Mouse (Mus musculus) embryonic facial prominence, embryonic 14.5 days (tissue): Measurements from ENCODE around the gene Lmna. TPM values are rescaled to one million over a fixed set of nuclear protein-coding genes. Genes with fewer than 3 reads are reported as not detected.

Source experiments
- ATAC-seq: fragments of 200-750 bp; cut with Nextera tagmentation; 2 replicates; pipeline ENCODE4 v1.8.0; 2017; ENCODE audit warnings: low read depth, moderate number of reproducible peaks, moderate TSS enrichment
- DNase-seq: peaks from one replicate; pipeline ENCODE4 v3.0.0-alpha.2; 2015; ENCODE audit warnings: low spot score
- H3K27ac ChIP-seq: fragments of 300-500 bp; sonication (generic); replicated peaks from 2 replicates; pipeline ENCODE4 v1.5.1; 2014; ENCODE audit warnings: low read depth, mild to moderate bottlenecking, low read length, moderate library complexity
- H3K27me3 ChIP-seq: fragments of 300-500 bp; sonication (generic); replicated peaks from 2 replicates; pipeline ENCODE4 v1.6.1; 2014; ENCODE audit warnings: low read length; ENCODE audit not compliant: control insufficient read depth, insufficient read depth
- H3K36me3 ChIP-seq: fragments of 300-500 bp; sonication (generic); 2 replicates; pipeline ENCODE4 v1.6.1; 2014; ENCODE audit warnings: low read length, mixed read lengths; ENCODE audit not compliant: control insufficient read depth, insufficient read depth
- H3K4me1 ChIP-seq: fragments of 300-500 bp; sonication (generic); 2 replicates; pipeline ENCODE4 v1.6.1; 2014; ENCODE audit warnings: antibody characterized with exemption, low read length; ENCODE audit not compliant: control insufficient read depth, insufficient read depth
- H3K4me2 ChIP-seq: fragments of 300-500 bp; sonication (generic); 2 replicates; pipeline ENCODE4 v1.6.1; 2014; ENCODE audit warnings: low read depth, mild to moderate bottlenecking, low read length, moderate library complexity, mixed read lengths
- H3K4me3 ChIP-seq: fragments of 300-500 bp; sonication (generic); 2 replicates; pipeline ENCODE4 v1.5.1; 2014; ENCODE audit warnings: low read depth, mild to moderate bottlenecking, low read length
- H3K9ac ChIP-seq: fragments of 300-500 bp; sonication (generic); 2 replicates; pipeline ENCODE4 v1.6.1; 2014; ENCODE audit warnings: low read depth, mild to moderate bottlenecking, low read length, moderate library complexity, mixed read lengths
- H3K9me3 ChIP-seq: fragments of 300-500 bp; sonication (generic); 2 replicates; pipeline ENCODE4 v1.6.1; 2016; ENCODE audit warnings: low read length; ENCODE audit not compliant: control insufficient read depth
- WGBS: fragments of 180-500 bp; shearing (Covaris S2); extraction: QIAGEN DNeasy Blood & Tissue Kit; methylation state at CpG from one replicate; pipeline ENCODE4 v1.1.7; 2014; 5-methylcytosine and 5-hydroxymethylcytosine counted together
- polyA plus RNA-seq: library from polyadenylated mRNA; unstranded; fragments of >200 nt; fragmentation: Nextera tagmentation; extraction: Ambion mirVana; gene quantifications from 2 replicates; pipeline ENCODE4 v1.2.1, GENCODE M21; 2014

Lmna gene
- polyA plus RNA-seq, 1 experiment from 2014 or later, result 482 TPM

DNA sequence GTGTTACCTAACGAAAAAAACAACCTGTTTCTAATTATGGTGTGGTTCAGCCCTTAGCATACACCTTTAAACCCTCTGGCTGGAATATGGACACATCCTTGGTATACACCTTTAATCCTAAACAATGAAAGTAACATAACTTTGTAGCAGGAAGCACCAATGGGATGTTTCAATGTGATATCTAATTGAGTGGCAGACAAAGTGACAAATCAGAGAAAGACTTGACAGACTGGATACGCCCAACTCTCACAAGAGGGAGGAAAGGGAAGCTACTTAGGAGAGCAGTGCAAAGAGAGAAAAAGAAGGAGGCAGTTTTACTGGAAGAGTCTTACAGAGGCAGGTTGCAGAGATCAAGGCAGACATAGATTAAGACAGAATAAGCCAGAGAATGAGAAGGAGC, 40.3 kb downstream of the Lmna start:
- H3K36me3 ChIP-seq, result no peaks in the 10 kb centered on the region
- 64% methylated on average over 2 of the region's 2 CpGs for WGBS
- H3K4me3 ChIP-seq, result no peak overlapping the region
- H3K4me2 ChIP-seq, result no peak overlapping the region
- no peaks in the 10 kb centered on the region for H3K27me3 ChIP-seq
- no peak overlapping the region for H3K27ac ChIP-seq
- DNase-seq, result no peak
- no peaks in the 10 kb centered on the region for H3K9me3 ChIP-seq
- no peaks in the 10 kb centered on the region for H3K4me1 ChIP-seq
- H3K9ac ChIP-seq, result no peak overlapping the region
- no peak for ATAC-seq

DNA sequence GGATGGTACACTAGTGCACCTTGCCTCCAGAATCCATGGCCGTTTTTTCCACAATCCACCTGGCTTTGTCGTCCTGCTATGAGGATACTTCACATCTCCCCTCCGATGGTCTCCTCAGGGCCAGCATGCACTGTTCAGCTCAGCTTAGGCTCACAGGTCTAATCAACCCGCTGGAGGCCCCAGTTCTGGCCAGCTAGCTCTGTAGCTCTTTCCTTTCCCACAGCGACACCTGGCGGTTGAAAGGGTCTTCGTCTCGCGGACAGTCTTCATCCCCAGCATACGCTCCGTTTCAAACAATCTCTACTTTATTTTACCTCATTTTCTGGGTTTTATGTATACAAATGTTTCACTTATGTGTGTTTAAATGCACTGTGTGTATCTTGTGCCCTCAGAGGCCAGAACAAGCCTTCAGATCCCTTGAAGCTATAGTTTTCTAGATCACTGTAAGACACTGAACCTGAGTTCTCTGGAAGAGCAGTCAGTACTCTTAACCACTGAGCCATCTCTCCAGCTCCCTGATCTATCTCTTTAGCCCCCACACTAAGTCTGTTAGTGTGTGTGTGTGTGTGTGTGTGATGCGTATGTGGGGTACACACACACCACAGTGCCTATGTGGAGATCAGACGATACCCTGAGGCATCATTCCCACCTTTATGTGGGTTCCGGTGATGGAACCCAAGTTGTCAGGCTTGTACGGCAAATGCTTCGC, 42.5 kb downstream of the Lmna start:
- DNase-seq, result peak; percentile 94
- no peaks in the 10 kb centered on the region for H3K27me3 ChIP-seq
- ATAC-seq, result peak; percentile 93
- H3K9me3 ChIP-seq, result no peaks in the 10 kb centered on the region
- H3K4me1 ChIP-seq, result no peaks in the 10 kb centered on the region
- H3K4me2 ChIP-seq, result no peak overlapping the region
- whole genome bisulfite sequencing, result 26% methylated on average over 16 of the region's 16 CpGs
- 0 out of 2 replicates have a peak overlapping the region, but pooled peaks have one; percentile 10 for H3K9ac ChIP-seq
- H3K4me3 ChIP-seq, result no peak overlapping the region
- no peak overlapping the region for H3K27ac ChIP-seq
- H3K36me3 ChIP-seq, result no peaks in the 10 kb centered on the region

DNA sequence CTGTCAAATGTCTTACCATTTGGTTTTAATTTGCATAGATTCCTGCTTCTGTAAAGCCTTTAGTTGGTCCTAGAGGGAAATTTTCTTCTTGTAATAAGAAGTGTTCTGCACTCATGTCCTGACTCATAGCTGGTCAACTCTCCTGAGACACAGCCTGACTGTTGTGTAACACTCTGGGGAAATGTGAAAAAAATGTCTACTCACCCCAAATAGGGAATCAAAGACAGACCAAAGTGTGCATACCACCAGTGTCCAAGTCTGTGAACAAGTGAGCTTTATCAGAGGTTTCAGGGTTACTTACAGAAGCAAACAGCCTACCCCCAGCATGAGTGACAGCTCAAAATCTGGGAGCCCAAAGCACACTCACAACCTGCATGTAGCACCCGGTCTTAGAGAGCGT, 44.6 kb downstream of the Lmna start:
- Histone ChIP-seq H3K9ac (no peak overlapping the region), H3K27me3 (no peaks in the 10 kb centered on the region), H3K27ac (no peak overlapping the region), H3K9me3 (no peaks in the 10 kb centered on the region), H3K4me3 (no peak overlapping the region), H3K4me2 (no peak overlapping the region), H3K36me3 (no peaks in the 10 kb centered on the region), H3K4me1 (peaks cover 7% of the 10 kb centered on the region; the same call in 1 of the 2 replicates)
- ATAC-seq (no peak), DNase-seq (no peak)
- WGBS, result 83% methylated on average over 2 of the region's 2 CpGs

DNA sequence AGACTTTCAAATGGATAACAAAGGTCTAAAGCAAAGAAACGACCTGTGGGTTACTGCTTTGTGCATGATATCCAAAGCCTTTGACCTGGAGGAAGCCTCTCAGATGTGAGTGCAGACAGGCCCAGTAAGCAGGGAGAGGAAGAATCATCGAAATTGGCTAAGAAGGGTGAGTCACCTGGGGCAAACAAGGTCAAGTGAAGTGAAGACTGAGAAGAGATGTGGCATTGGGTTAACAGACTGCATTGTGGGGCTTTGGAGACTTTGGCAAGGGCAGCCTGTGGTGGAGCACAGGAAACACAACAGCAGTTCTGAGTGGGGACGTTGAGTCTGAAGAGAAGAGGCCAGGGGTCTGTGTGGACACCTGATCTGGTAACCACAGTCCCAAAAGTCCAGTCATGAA, 45.3 kb downstream of the Lmna start:
- Histone ChIP-seq H3K27ac (no peak overlapping the region), H3K4me1 (peaks cover 7% of the 10 kb centered on the region; the same call in 1 of the 2 replicates), H3K36me3 (no peaks in the 10 kb centered on the region), H3K4me2 (no peak overlapping the region), H3K9ac (no peak overlapping the region), H3K9me3 (no peaks in the 10 kb centered on the region), H3K4me3 (no peak overlapping the region), H3K27me3 (no peaks in the 10 kb centered on the region)
- 46% methylated on average over 3 of the region's 3 CpGs for WGBS
- ATAC-seq, result no peak
- DNase-seq, result no peak

DNA sequence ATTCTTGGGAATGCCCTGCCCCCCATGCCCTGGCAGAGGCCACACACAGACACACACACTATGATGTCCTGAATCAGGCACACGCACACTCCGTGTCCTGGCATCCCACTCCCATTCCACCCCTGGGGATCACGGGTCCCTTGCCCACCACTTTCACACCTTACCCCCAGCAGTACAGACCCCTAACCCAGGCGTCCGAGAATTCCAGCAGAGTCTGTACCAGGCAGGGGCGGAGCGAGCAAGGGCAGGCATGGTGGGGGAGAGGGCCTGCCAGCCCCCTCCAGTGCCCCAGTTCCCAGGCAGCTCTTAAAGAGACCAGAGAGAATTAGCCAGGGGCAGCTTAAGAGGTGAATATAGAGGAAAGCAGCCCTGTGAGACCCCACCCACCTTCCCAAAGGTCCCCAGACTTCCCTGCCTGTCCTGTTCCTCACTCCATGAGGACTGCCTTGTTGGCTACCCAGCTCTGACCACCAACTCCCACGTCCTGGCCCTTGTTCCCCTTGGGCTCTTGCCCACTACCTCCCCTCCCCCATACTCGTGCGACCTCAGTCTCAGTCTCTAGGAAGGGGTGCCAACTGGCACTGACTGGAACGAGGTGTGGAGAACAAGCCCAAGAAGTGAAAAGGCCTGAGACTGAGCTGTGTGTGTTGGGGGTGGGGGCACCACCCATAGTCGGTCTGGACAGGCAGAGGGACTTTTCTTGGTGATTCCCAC, 48.6 kb downstream of the Lmna start, which contains the start of gene Sema4a:
Gene Sema4a (minus strand): TSS at position 200 of the 714 bp plus-strand sequence.
- Histone ChIP-seq H3K9me3 (no peaks in the 10 kb centered on the region), H3K9ac (no peak within 1 kb of the TSS), H3K4me3 (no peak within 1 kb of the TSS), H3K4me1 (peaks cover 16% of the 10 kb centered on the region), H3K27ac (no peak within 1 kb of the TSS), H3K4me2 (no peak within 1 kb of the TSS; the same call in 1 of the 2 replicates), H3K36me3 (no peaks in the 10 kb centered on the region), H3K27me3 (no peaks in the 10 kb centered on the region)
- no peak for ATAC-seq
- WGBS, result 32% methylated on average over 12 of the region's 12 CpGs
- no peak for DNase-seq

DNA sequence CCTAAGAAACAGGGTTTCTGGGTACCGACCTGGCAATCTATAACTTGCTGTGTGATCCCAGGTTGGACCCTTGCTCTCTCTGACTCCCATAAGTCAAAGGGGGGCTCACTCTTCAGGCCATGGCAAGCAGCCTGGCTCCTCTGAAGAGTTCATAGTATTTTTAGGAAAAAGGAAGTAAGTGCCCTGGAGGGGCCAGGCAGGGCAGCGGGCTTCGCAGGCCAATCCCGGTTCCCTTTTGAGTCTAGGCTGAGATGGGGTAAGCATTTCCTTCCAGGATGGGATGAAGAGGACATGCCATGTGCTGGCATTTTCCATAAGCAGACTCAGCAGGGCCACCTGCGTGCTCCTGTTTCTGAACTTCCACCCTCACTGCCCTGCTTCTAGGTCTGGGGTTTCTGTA, 49.7 kb downstream of the Lmna start:
- no peak overlapping the region for H3K4me2 ChIP-seq
- no peak for ATAC-seq
- no peaks in the 10 kb centered on the region for H3K9me3 ChIP-seq
- DNase-seq, result no peak
- 72% methylated on average over 5 of the region's 5 CpGs for WGBS
- no peaks in the 10 kb centered on the region for H3K36me3 ChIP-seq
- H3K9ac ChIP-seq, result no peak overlapping the region
- H3K4me3 ChIP-seq, result no peak overlapping the region
- H3K4me1 ChIP-seq, result peaks cover 22% of the 10 kb centered on the region
- H3K27me3 ChIP-seq, result no peaks in the 10 kb centered on the region
- no peak overlapping the region for H3K27ac ChIP-seq

DNA sequence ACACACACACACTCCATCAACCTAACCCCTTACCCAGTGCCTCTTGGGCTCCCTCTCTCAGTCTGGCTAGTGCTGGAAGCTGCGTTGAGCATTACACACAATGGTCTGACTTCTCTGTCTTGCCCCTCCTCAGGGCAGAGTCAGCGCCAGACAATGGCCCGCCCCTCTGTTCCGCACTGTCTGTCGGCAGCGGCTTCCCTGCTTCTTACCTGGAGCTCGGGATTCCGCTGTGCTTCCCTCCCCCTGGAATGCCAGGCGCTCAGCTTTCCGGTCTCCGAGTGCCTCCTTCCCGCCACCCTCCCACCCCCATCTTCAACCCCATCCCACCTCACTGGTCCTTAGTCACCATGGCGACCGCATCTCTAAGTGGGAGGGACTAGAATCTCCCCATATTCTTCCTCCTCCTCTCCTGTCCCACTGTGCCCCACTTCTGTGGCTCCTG, 51.0 kb downstream of the Lmna start:
- H3K4me2 ChIP-seq, result peak overlapping the region; percentile 49
- no peaks in the 10 kb centered on the region for H3K9me3 ChIP-seq
- H3K9ac ChIP-seq, result peak overlapping the region; percentile 31; the same call in 1 of the 2 replicates
- peaks cover 23% of the 10 kb centered on the region for H3K4me1 ChIP-seq
- WGBS, result under 1% methylated on average over 14 of the region's 14 CpGs
- no peak overlapping the region for H3K27ac ChIP-seq
- no peak for DNase-seq
- H3K36me3 ChIP-seq, result no peaks in the 10 kb centered on the region
- H3K27me3 ChIP-seq, result no peaks in the 10 kb centered on the region
- ATAC-seq, result peak; percentile 59; the same call in 1 of the 2 replicates
- peak overlapping the region; percentile 20 for H3K4me3 ChIP-seq

DNA sequence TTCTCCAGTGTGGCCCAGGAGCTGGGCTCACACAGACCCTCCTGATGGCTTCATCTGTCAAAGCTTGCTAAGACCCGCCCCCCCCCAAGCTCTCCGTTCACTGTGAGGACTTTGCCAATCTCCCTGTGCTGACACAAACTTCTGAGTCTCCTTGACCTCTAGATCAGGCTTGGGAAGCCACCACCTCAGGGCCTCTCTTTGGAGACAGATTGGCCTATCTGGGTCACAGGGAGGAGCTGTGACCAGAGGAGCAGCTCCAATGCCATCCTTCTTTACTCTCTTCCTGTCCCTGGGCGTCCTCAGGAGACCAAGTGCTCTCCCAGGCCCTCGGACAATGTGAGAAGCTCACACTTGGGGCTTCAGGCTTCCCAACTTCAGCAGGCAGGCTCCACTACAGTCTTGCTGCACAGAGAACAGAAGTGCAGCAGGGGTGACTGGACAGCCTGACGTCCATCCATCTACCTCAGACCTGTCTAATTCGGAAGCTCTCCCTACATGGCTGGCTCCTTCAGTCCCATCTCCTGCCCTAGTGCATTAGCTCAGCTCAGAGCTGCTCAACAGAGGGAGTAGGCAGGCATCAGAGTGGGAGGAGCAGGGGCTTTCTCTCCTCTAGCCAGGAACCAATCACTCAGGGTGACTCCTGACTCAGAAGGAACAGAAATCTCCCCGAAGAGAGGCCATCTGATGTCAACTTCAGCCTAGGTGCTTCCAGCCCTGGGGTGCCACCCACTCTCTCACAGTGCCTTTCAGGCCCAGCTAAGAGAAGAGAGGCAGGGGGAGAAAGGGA, 52.8 kb downstream of the Lmna start:
- 77% methylated on average over 7 of the region's 7 CpGs for WGBS
- no peak overlapping the region for H3K27ac ChIP-seq
- H3K4me2 ChIP-seq, result no peak overlapping the region
- H3K36me3 ChIP-seq, result no peaks in the 10 kb centered on the region
- H3K27me3 ChIP-seq, result no peaks in the 10 kb centered on the region
- H3K4me3 ChIP-seq, result no peak overlapping the region
- peaks cover 23% of the 10 kb centered on the region for H3K4me1 ChIP-seq
- H3K9ac ChIP-seq, result no peak overlapping the region
- DNase-seq (no peak), ATAC-seq (no peak)
- no peaks in the 10 kb centered on the region for H3K9me3 ChIP-seq
